Mouse (Mus musculus): ENCODE results near the gene M1ap. TPM values are rescaled to one million over a fixed set of nuclear protein-coding genes. Genes with fewer than 3 reads are reported as not detected.

Gene M1ap
- total and polyA plus RNA-seq, 3 experiments = 2.4 to 6.4 (median 3.9) TPM

- Histone ChIP-seq H3K27me3 (replicated peaks) (no peaks in the 10 kb centered on the region), H3K9ac (ENCODE audit: insufficient read depth, low read depth) (peak overlapping the region; percentile 92; the same call in 1 of the 2 replicates), H3K27ac (ENCODE audit: insufficient read depth, low read depth) (no peak overlapping the region), H3K36me3 (replicated peaks in 1 of 2; ENCODE audit: control insufficient read depth in 1 of 2, insufficient read depth in 1 of 2, low read length in 1 of 2) (peaks cover 0 to 2% of the 10 kb centered on the region in 2 experiments), H3K4me2 (ENCODE audit: insufficient read depth, low read depth, poor library complexity, severe bottlenecking) (peak overlapping the region; percentile 96), H3K4me3 (replicated peaks in 1 of 3; ENCODE audit: low read depth in 2 of 3, low read length in 2 of 3, poor library complexity in 1 of 3) (peak overlapping the region in 2 of 3 experiments; percentile 48 to 54), H3K9me3 (replicated peaks; ENCODE audit: low read length) (no peaks in the 10 kb centered on the region), H3K79me2 (replicated peaks; ENCODE audit: control insufficient read depth, extremely low read depth, insufficient read depth, poor library complexity, severe bottlenecking) (no peaks in the 10 kb centered on the region; the same call in 1 of the 2 replicates), H3K4me1 (ENCODE audit: control insufficient read depth in 1 of 2, insufficient read depth in 2 of 2) (peaks cover 15 to 29% of the 10 kb centered on the region in 2 experiments)
- no peak for TF ChIP-seq HCFC1 (IDR thresholded peaks at IDR 0.05; ENCODE audit: low read depth, low read length)
- TF ChIP-seq TBP (conservative IDR thresholded peaks at IDR 0.05; ENCODE audit: low read depth, low read length) = no peak
- no peak for TF ChIP-seq ELF1 (IDR thresholded peaks at IDR 0.05; ENCODE audit: low read depth, low read length)
- dilution Hi-C loops (cut with MboI; ENCODE audit: extremely low pct_ligation_motif_present, extremely low pct_unique_long_range_greater_than_20kb, low sequenced_read_pairs) = no loop called here
- in situ Hi-C loops (cut with MboI; ENCODE audit: low pct_ligation_motif_present, low pct_unique_long_range_greater_than_20kb, low sequenced_read_pairs) = no loop called here
- DNase-seq (ENCODE audit: extremely low read depth) = no peak
Observed at GRCm38 (mm10) chr6:83003082-83003481, 56.4 kb downstream of the M1ap start.

- no peaks in the 10 kb centered on the region for H3K9me3 ChIP-seq (replicated peaks; ENCODE audit: low read length)
- dilution Hi-C loops (cut with MboI; ENCODE audit: extremely low pct_ligation_motif_present, extremely low pct_unique_long_range_greater_than_20kb, low sequenced_read_pairs) = no loop called here
- H3K4me2 ChIP-seq (ENCODE audit: insufficient read depth, low read depth, poor library complexity, severe bottlenecking) = peak overlapping the region; percentile 96
- H3K36me3 ChIP-seq (replicated peaks in 1 of 2; ENCODE audit: control insufficient read depth in 1 of 2, insufficient read depth in 1 of 2, low read length in 1 of 2) = peaks cover 0 to 2% of the 10 kb centered on the region in 2 experiments
- in situ Hi-C loops (cut with MboI; ENCODE audit: low pct_ligation_motif_present, low pct_unique_long_range_greater_than_20kb, low sequenced_read_pairs) = no loop called here
- H3K27ac ChIP-seq (ENCODE audit: insufficient read depth, low read depth) = peak overlapping the region; percentile 76
- H3K4me1 ChIP-seq (ENCODE audit: control insufficient read depth in 1 of 2, insufficient read depth in 2 of 2) = peaks cover 17 to 35% of the 10 kb centered on the region in 2 experiments
- H3K79me2 ChIP-seq (replicated peaks; ENCODE audit: control insufficient read depth, extremely low read depth, insufficient read depth, poor library complexity, severe bottlenecking) = no peaks in the 10 kb centered on the region; the same call in 1 of the 2 replicates
- no peak for DNase-seq (ENCODE audit: extremely low read depth)
- peak overlapping the region; percentile 92 for H3K9ac ChIP-seq (ENCODE audit: insufficient read depth, low read depth)
- TF ChIP-seq BHLHE40 (IDR thresholded peaks at IDR 0.05; ENCODE audit: low read depth, low read length) = no peak
- TF ChIP-seq POLR2A (IDR thresholded peaks at IDR 0.05; ENCODE audit: low read depth, low read length) = no peak
- TF ChIP-seq RCOR1 (conservative IDR thresholded peaks at IDR 0.05; ENCODE audit: low read depth, low read length) = no peak
- no peak for TF ChIP-seq POLR2AphosphoS2 (IDR thresholded peaks at IDR 0.05; ENCODE audit: low read depth, low read length)
- TF ChIP-seq E2F4 (IDR thresholded peaks at IDR 0.05; ENCODE audit: insufficient replicate concordance, low read depth, low read length) = no peak
- no peak for TF ChIP-seq MEF2A (IDR thresholded peaks at IDR 0.05; ENCODE audit: borderline replicate concordance, low read depth, low read length)
- no peak for TF ChIP-seq GABPA (IDR thresholded peaks at IDR 0.05; ENCODE audit: insufficient replicate concordance, low read depth, low read length)
- no peak for TF ChIP-seq EP300 (IDR thresholded peaks at IDR 0.05; ENCODE audit: low read length)
- no peak for TF ChIP-seq MXI1 (IDR thresholded peaks at IDR 0.05; ENCODE audit: low read depth, low read length)
- TF ChIP-seq PAX5 (IDR thresholded peaks at IDR 0.05; ENCODE audit: low read length) = no peak
- TF ChIP-seq MAZ (IDR thresholded peaks at IDR 0.05; ENCODE audit: low read depth, low read length) = no peak
- TF ChIP-seq SMC3 (IDR thresholded peaks at IDR 0.05; ENCODE audit: low read depth, low read length) = no peak
- TF ChIP-seq TBP (conservative IDR thresholded peaks at IDR 0.05; ENCODE audit: low read depth, low read length) = no peak
- no peak for TF ChIP-seq CHD2 (IDR thresholded peaks at IDR 0.05; ENCODE audit: low read length)
- TF ChIP-seq ELF1 (IDR thresholded peaks at IDR 0.05; ENCODE audit: low read depth, low read length) = no peak
- H3K4me3 ChIP-seq (replicated peaks in 1 of 3; ENCODE audit: low read depth in 2 of 3, low read length in 2 of 3, poor library complexity in 1 of 3) = peak overlapping the region; percentile 48 to 60 (median 54)
- H3K27me3 ChIP-seq (replicated peaks) = no peaks in the 10 kb centered on the region
Observed at GRCm38 (mm10) chr6:83003850-83004249, 57.1 kb downstream of the M1ap start.

Measured in CH12.LX (cell line).